Mouse (Mus musculus) spleen, postnatal 0 days (tissue): ENCODE results near the gene Mgat5. TPM values are rescaled to one million over a fixed set of nuclear protein-coding genes. Genes with fewer than 3 reads are reported as not detected.

Experiments
- polyA plus RNA-seq: library from polyadenylated mRNA; unstranded; fragments of >200 nt; fragmentation: Nextera tagmentation; extraction: Ambion mirVana; gene quantifications from 2 replicates; pipeline ENCODE4 v1.2.1, GENCODE M21; 2015

Mgat5 gene
- polyA plus RNA-seq = 1.8 and 2.4 TPM in 2 replicates

GRCm38 (mm10) chr1:127204817-127205485 lies at the start of gene Mgat5:
Gene Mgat5 (plus strand): TSS chr1:127205015.

